Mouse (Mus musculus) heart, adult 2 months (tissue): Measurements from ENCODE around the gene Prdm11.

Source experiments
- CTCF ChIP-seq: fragments of 200-600 bp; IDR thresholded peaks from 2 replicates; pipeline ENCODE4 v1.8.1; 2022; ENCODE audit warnings: antibody characterized with exemption, mild to moderate bottlenecking, moderate library complexity
- EP300 ChIP-seq: fragments of 200-500 bp; IDR thresholded peaks from 2 replicates; pipeline ENCODE4 v1.6.1; 2011; ENCODE audit warnings: low read depth, low read length, control low read depth; ENCODE audit not compliant: insufficient read depth
- POLR2A ChIP-seq: fragments of 200-500 bp; IDR thresholded peaks from 2 replicates; pipeline ENCODE4 v1.6.1; 2011; ENCODE audit warnings: mild to moderate bottlenecking, low read depth, low read length, control low read depth; ENCODE audit not compliant: insufficient read depth

GRCm38 (mm10) chr2:92954404-92955114 is 91.4 kb downstream of the Prdm11 start:
- TF ChIP-seq POLR2A (no peak), CTCF (peak; percentile 87), EP300 (no peak)
